Mouse (Mus musculus) heart, adult 2 months (tissue): ENCODE data around the gene Mef2d. TPM values are rescaled to one million over a fixed set of nuclear protein-coding genes. Genes with fewer than 3 reads are reported as not detected.

ENCODE experiments used
- DNase-seq, 2 experiments: peaks; one replicate each; pipeline ENCODE4 v3.0.0; 2021
- H3K27ac ChIP-seq: fragments of 200-600 bp; 2 replicates; pipeline ENCODE4 v1.8.1; 2022
- H3K27me3 ChIP-seq: fragments of 200-500 bp; 2 replicates; pipeline ENCODE4 v1.6.1; 2012; ENCODE audit warnings: mild to moderate bottlenecking, low read length, inconsistent platforms, mixed read lengths; ENCODE audit not compliant: control insufficient read depth, insufficient read depth
- H3K36me3 ChIP-seq: fragments of 200-500 bp; 2 replicates; pipeline ENCODE4 v1.6.1; 2012; ENCODE audit warnings: low read length, inconsistent platforms; ENCODE audit not compliant: control insufficient read depth, insufficient read depth
- H3K4me1 ChIP-seq: fragments of 200-500 bp; 2 replicates; pipeline ENCODE4 v1.6.1; 2011; ENCODE audit warnings: low read length; ENCODE audit not compliant: control insufficient read depth, insufficient read depth
- H3K4me3 ChIP-seq: fragments of 200-600 bp; 2 replicates; pipeline ENCODE4 v1.8.1; 2022
- H3K79me2 ChIP-seq: fragments of 200-500 bp; replicated peaks from 2 replicates; pipeline ENCODE4 v1.6.1; 2012; ENCODE audit warnings: mild to moderate bottlenecking, inconsistent platforms, low read length, moderate library complexity, mixed read lengths; ENCODE audit not compliant: control insufficient read depth, insufficient read depth
- H3K9ac ChIP-seq: fragments of 200-500 bp; 2 replicates; pipeline ENCODE4 v1.6.1; 2012; ENCODE audit warnings: low read depth, mild to moderate bottlenecking, control low read depth, inconsistent platforms, low read length, mixed read lengths
- CTCF ChIP-seq: fragments of 200-600 bp; IDR thresholded peaks from 2 replicates; pipeline ENCODE4 v1.8.1; 2022; ENCODE audit warnings: antibody characterized with exemption, mild to moderate bottlenecking, moderate library complexity
- EP300 ChIP-seq: fragments of 200-500 bp; IDR thresholded peaks from 2 replicates; pipeline ENCODE4 v1.6.1; 2011; ENCODE audit warnings: low read depth, low read length, control low read depth; ENCODE audit not compliant: insufficient read depth
- POLR2A ChIP-seq: fragments of 200-500 bp; IDR thresholded peaks from 2 replicates; pipeline ENCODE4 v1.6.1; 2011; ENCODE audit warnings: mild to moderate bottlenecking, low read depth, low read length, control low read depth; ENCODE audit not compliant: insufficient read depth
- WGBS: fragments of 180-500 bp; shearing (Covaris S2); methylation state at CpG from one replicate; pipeline ENCODE4 v1.1.7; 2018; 5-methylcytosine and 5-hydroxymethylcytosine counted together
- intact Hi-C: fragments of 180-260 bp; cut with DNase I; formaldehyde crosslinking; loops from one replicate; pipeline ENCODE4 v1.15.1; 2025
- polyA plus RNA-seq: library from polyadenylated mRNA; depleted of rRNA; stranded (reverse); fragments of >200 nt; gene quantifications from 2 replicates; pipeline ENCODE4 v1.2.3, GENCODE M21; 2012
- total RNA-seq, 2 experiments: library from RNA; stranded (reverse); gene quantifications; 2 replicates each; pipeline ENCODE4 v1.2.3; 2021

Gene Mef2d
- total and polyA plus RNA-seq, 3 experiments, result 118 to 129 (median 119) TPM

GRCm38 (mm10) chr3:88212356-88212755 is 70.2 kb downstream of the Mef2d start:
- no peaks in the 10 kb centered on the region; the same call in 1 of the 2 replicates for H3K4me1 ChIP-seq
- peaks cover 28% of the 10 kb centered on the region for H3K27me3 ChIP-seq
- no peak overlapping the region for H3K27ac ChIP-seq
- H3K4me3 ChIP-seq, result no peak overlapping the region
- 15% methylated on average over 1 of the region's 1 CpGs for WGBS
- H3K36me3 ChIP-seq, result no peaks in the 10 kb centered on the region
- TF ChIP-seq POLR2A (no peak), CTCF (no peak), EP300 (no peak)
- no peaks in the 10 kb centered on the region for H3K79me2 ChIP-seq
- DNase-seq, result no peak
- no peak overlapping the region for H3K9ac ChIP-seq
- intact Hi-C loops, result no loop called here

GRCm38 (mm10) chr3:88213019-88213418 is 70.8 kb downstream of the Mef2d start:
- WGBS, result 9% methylated on average over 2 of the region's 2 CpGs
- Histone ChIP-seq H3K27ac (no peak overlapping the region), H3K4me3 (no peak overlapping the region), H3K79me2 (no peaks in the 10 kb centered on the region), H3K4me1 (no peaks in the 10 kb centered on the region; the same call in 1 of the 2 replicates), H3K36me3 (no peaks in the 10 kb centered on the region), H3K9ac (no peak overlapping the region), H3K27me3 (peaks cover 28% of the 10 kb centered on the region)
- no peak for DNase-seq
- no peak for TF ChIP-seq POLR2A
- no peak for TF ChIP-seq CTCF
- no peak for TF ChIP-seq EP300
- intact Hi-C loops, result no loop called here

DNA sequence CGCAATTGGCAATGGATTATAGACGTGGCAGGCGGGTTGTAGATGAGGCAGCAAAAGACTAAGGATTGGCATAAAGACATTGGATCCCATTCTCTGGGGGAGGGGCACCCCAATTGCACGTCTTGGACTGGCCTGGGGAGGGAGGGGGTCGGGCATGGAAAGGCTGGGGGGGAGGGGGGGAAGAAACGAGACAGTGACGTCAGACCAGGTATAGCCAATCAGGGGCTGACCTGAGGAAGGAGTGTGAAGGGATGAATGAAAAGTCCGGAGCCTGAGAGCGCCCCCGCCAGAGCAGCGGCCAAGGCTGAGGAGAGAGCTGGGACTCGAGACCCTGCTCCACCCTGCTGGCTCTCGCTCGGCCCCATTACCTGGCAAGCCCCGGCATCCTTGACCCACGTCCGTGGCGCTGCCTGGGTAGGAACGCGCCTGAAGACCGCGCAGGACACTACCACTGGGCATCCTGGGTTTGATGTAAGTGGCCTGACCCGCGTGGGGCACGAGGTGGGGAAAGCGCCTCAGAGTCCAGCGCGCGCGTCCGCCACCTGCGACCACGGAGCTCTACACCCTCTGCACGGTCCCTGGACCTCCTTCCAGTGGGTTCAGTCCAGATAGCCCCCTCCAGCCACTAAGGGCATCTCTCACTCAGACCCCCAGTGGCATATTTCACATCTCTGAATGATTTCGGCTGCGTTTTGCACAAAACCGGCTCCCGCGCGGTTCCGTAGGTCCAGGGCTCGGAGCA is 72.2 kb downstream of the Mef2d start:
- no peaks in the 10 kb centered on the region; the same call in 1 of the 2 replicates for H3K4me1 ChIP-seq
- peaks cover 27% of the 10 kb centered on the region for H3K27me3 ChIP-seq
- intact Hi-C loops, result no loop called here
- WGBS, result 3% methylated on average over 41 of the region's 42 CpGs
- no peaks in the 10 kb centered on the region for H3K36me3 ChIP-seq
- TF ChIP-seq EP300 (no peak), CTCF (no peak), POLR2A (no peak)
- H3K27ac ChIP-seq, result no peak overlapping the region
- no peak for DNase-seq
- peak overlapping the region; percentile 18; the same call in 1 of the 2 replicates for H3K4me3 ChIP-seq
- H3K79me2 ChIP-seq, result no peaks in the 10 kb centered on the region
- H3K9ac ChIP-seq, result no peak overlapping the region

- no peak overlapping the region for H3K9ac ChIP-seq
- peak in 1 of 2 experiments; percentile 33 for DNase-seq
- 2% methylated on average over 48 of the region's 48 CpGs for WGBS
Measured at GRCm38 (mm10) chr3:88214971-88215552, 72.9 kb downstream of the Mef2d start.

GRCm38 (mm10) chr3:88215553-88216004 is 73.4 kb downstream of the Mef2d start:
- no peaks in the 10 kb centered on the region for H3K36me3 ChIP-seq
- intact Hi-C loops, result no loop called here
- under 1% methylated on average over 23 of the region's 23 CpGs for WGBS
- peaks cover 24% of the 10 kb centered on the region for H3K27me3 ChIP-seq
- H3K9ac ChIP-seq, result no peak overlapping the region
- DNase-seq, result no peak
- no peaks in the 10 kb centered on the region; the same call in 1 of the 2 replicates for H3K4me1 ChIP-seq
- peak overlapping the region; percentile 18 for H3K4me3 ChIP-seq
- H3K79me2 ChIP-seq, result no peaks in the 10 kb centered on the region
- H3K27ac ChIP-seq, result no peak overlapping the region
- TF ChIP-seq POLR2A, result no peak
- TF ChIP-seq CTCF, result no peak
- no peak for TF ChIP-seq EP300

More at GRCm38 (mm10) chr3:88214971-88215552, 72.9 kb downstream of the Mef2d start:
- H3K27ac ChIP-seq, result no peak overlapping the region
- peak overlapping the region; percentile 18; the same call in 1 of the 2 replicates for H3K4me3 ChIP-seq
- H3K79me2 ChIP-seq, result no peaks in the 10 kb centered on the region
- no peaks in the 10 kb centered on the region for H3K36me3 ChIP-seq
- intact Hi-C loops, result no loop called here
- peaks cover 26% of the 10 kb centered on the region for H3K27me3 ChIP-seq
- H3K4me1 ChIP-seq, result no peaks in the 10 kb centered on the region; the same call in 1 of the 2 replicates
- TF ChIP-seq POLR2A (no peak), CTCF (no peak), EP300 (no peak)

- intact Hi-C loops, result no loop called here
- no peaks in the 10 kb centered on the region for H3K36me3 ChIP-seq
- H3K4me1 ChIP-seq, result no peaks in the 10 kb centered on the region; the same call in 1 of the 2 replicates
- H3K9ac ChIP-seq, result no peak overlapping the region
- DNase-seq, result no peak
- no peak overlapping the region for H3K27ac ChIP-seq
- no peaks in the 10 kb centered on the region for H3K79me2 ChIP-seq
- peak overlapping the region; percentile 18; the same call in 1 of the 2 replicates for H3K4me3 ChIP-seq
- no peak for TF ChIP-seq EP300
- TF ChIP-seq CTCF, result no peak
- TF ChIP-seq POLR2A, result no peak
- 9% methylated on average over 6 of the region's 6 CpGs for WGBS
- peaks cover 24% of the 10 kb centered on the region for H3K27me3 ChIP-seq
Measured at GRCm38 (mm10) chr3:88216116-88216515, 73.9 kb downstream of the Mef2d start.
